Comparison of ENCODE assay signal across 25 mouse cellular contexts in genomic region chr13:59880055-59880454, GRCm38 (mm10). TPM values are rescaled to one million over a fixed set of nuclear protein-coding genes. Genes with fewer than 3 reads are reported as not detected.
DNase-seq lines count a peak whose midpoint lies in the region; ATAC-seq and TF ChIP-seq lines count a peak whose summit lies in the region.
"Had no signal": no experiment of that assay in that cellular context is flagged by ENCODE, and none has a peak within 500 bp of the region (broad histone marks: within the 10 kb centered on the region; RNA-seq: fewer than 3 reads in every experiment).

No protein-coding gene starts in this region.

- no peak for TF ChIP-seq POLR2A in brain, embryonic 14.5 days (IDR thresholded peaks at IDR 0.05; ENCODE audit: borderline replicate concordance, extremely low read depth, insufficient read depth, insufficient read length, poor library complexity, severe bottlenecking)

- 73% methylated on average over 3 of the region's 3 CpGs for WGBS in hindbrain, embryonic 14.5 days
- 63% methylated on average over 3 of the region's 3 CpGs for WGBS in hindbrain, embryonic 16.5 days
- 66% methylated on average over 3 of the region's 3 CpGs for WGBS in kidney, embryonic 16.5 days
- 76% methylated on average over 3 of the region's 3 CpGs for WGBS in kidney, embryonic 15.5 days
- WGBS in limb, embryonic 13.5 days = 29% methylated on average over 3 of the region's 3 CpGs
- 81% methylated on average over 3 of the region's 3 CpGs for WGBS in intestine, embryonic 16.5 days

- no peak overlapping the region for H3K9ac ChIP-seq in hindbrain, embryonic 14.5 days
- no peak overlapping the region for H3K9ac ChIP-seq in hindbrain, embryonic 16.5 days (ENCODE audit: low read depth, low read length)
- H3K9ac ChIP-seq in kidney, embryonic 16.5 days (replicated peaks; ENCODE audit: low read length) = no peak overlapping the region
- H3K9ac ChIP-seq in kidney, embryonic 15.5 days = no peak overlapping the region
- no peak overlapping the region for H3K9ac ChIP-seq in limb, embryonic 13.5 days
- H3K9ac ChIP-seq in intestine, embryonic 16.5 days (ENCODE audit: low read depth, low read length) = no peak overlapping the region
- H3K9ac ChIP-seq: forebrain, postnatal 0 days; heart, embryonic 13.5 days; liver, postnatal 0 days; stomach, embryonic 15.5 days had no signal

- H3K36me3 ChIP-seq in hindbrain, embryonic 14.5 days (replicated peaks; ENCODE audit: control insufficient read depth, insufficient read depth) = no peaks in the 10 kb centered on the region
- no peaks in the 10 kb centered on the region for H3K36me3 ChIP-seq in hindbrain, embryonic 16.5 days (ENCODE audit: control insufficient read depth, insufficient read depth, low read length)
- H3K36me3 ChIP-seq in kidney, embryonic 16.5 days (ENCODE audit: insufficient read depth, low read length) = no peaks in the 10 kb centered on the region
- no peaks in the 10 kb centered on the region for H3K36me3 ChIP-seq in kidney, embryonic 15.5 days
- no peaks in the 10 kb centered on the region for H3K36me3 ChIP-seq in limb, embryonic 13.5 days
- H3K36me3 ChIP-seq in intestine, embryonic 16.5 days (ENCODE audit: control insufficient read depth, insufficient read depth, low read length) = no peaks in the 10 kb centered on the region
- H3K36me3 ChIP-seq: heart, embryonic 13.5 days; stomach, embryonic 15.5 days had no signal

- H3K4me3 ChIP-seq in hindbrain, embryonic 14.5 days (replicated peaks; ENCODE audit: low read length) = no peak overlapping the region
- no peak overlapping the region for H3K4me3 ChIP-seq in hindbrain, embryonic 16.5 days (ENCODE audit: low read length)
- no peak overlapping the region for H3K4me3 ChIP-seq in kidney, embryonic 16.5 days (ENCODE audit: low read length)
- H3K4me3 ChIP-seq in kidney, embryonic 15.5 days (replicated peaks) = no peak overlapping the region
- no peak overlapping the region for H3K4me3 ChIP-seq in limb, embryonic 13.5 days
- H3K4me3 ChIP-seq in intestine, embryonic 16.5 days (ENCODE audit: low read length) = no peak overlapping the region
- H3K4me3 ChIP-seq: heart, adult 2 months; heart, embryonic 13.5 days; stomach, embryonic 15.5 days had no signal

- no peak overlapping the region for H3K27ac ChIP-seq in hindbrain, embryonic 14.5 days
- no peak overlapping the region for H3K27ac ChIP-seq in hindbrain, embryonic 16.5 days (ENCODE audit: low read depth, low read length)
- peak overlapping the region; percentile 48; the same call in 1 of the 2 replicates for H3K27ac ChIP-seq in kidney, embryonic 16.5 days (ENCODE audit: low read length)
- no peak overlapping the region for H3K27ac ChIP-seq in kidney, embryonic 15.5 days
- peak overlapping the region; percentile 88 for H3K27ac ChIP-seq in limb, embryonic 13.5 days
- no peak overlapping the region for H3K27ac ChIP-seq in intestine, embryonic 16.5 days (ENCODE audit: low read length)
- H3K27ac ChIP-seq: heart, adult 2 months; heart, embryonic 13.5 days; stomach, embryonic 15.5 days had no signal

- no peak overlapping the region for H3K4me2 ChIP-seq in hindbrain, embryonic 14.5 days (replicated peaks)
- no peak overlapping the region for H3K4me2 ChIP-seq in hindbrain, embryonic 16.5 days (ENCODE audit: low read length)
- no peak overlapping the region for H3K4me2 ChIP-seq in kidney, embryonic 16.5 days (replicated peaks; ENCODE audit: low read depth, low read length)
- H3K4me2 ChIP-seq in kidney, embryonic 15.5 days = no peak overlapping the region
- peak overlapping the region; percentile 21; the same call in 1 of the 2 replicates for H3K4me2 ChIP-seq in limb, embryonic 13.5 days (replicated peaks)
- no peak overlapping the region for H3K4me2 ChIP-seq in intestine, embryonic 16.5 days (ENCODE audit: low read depth, low read length)
- H3K4me2 ChIP-seq: heart, embryonic 13.5 days; liver, embryonic 11.5 days; stomach, embryonic 15.5 days had no signal

- ATAC-seq in hindbrain, embryonic 14.5 days (ENCODE audit: low FRiP score) = no peak
- ATAC-seq in hindbrain, embryonic 16.5 days = no peak
- ATAC-seq in kidney, embryonic 16.5 days (ENCODE audit: low FRiP score, low TSS enrichment) = no peak
- no peak for ATAC-seq in kidney, embryonic 15.5 days (replicated peaks; ENCODE audit: low FRiP score)
- ATAC-seq in limb, embryonic 13.5 days (ENCODE audit: low FRiP score, low read depth) = peak; percentile 79
- ATAC-seq in intestine, embryonic 16.5 days = no peak
- ATAC-seq: CD4-positive, CD25-positive, alpha-beta regulatory T cell, adult 4 months; forebrain, postnatal 0 days; liver, postnatal 0 days; Patski had no signal

- H3K27me3 ChIP-seq in hindbrain, embryonic 14.5 days (ENCODE audit: control insufficient read depth, insufficient read depth, low read length) = no peaks in the 10 kb centered on the region
- no peaks in the 10 kb centered on the region for H3K27me3 ChIP-seq in hindbrain, embryonic 16.5 days (replicated peaks; ENCODE audit: control insufficient read depth, insufficient read depth, low read length)
- H3K27me3 ChIP-seq in kidney, embryonic 16.5 days (ENCODE audit: insufficient read depth, low read length) = no peaks in the 10 kb centered on the region
- H3K27me3 ChIP-seq in kidney, embryonic 15.5 days = no peaks in the 10 kb centered on the region
- H3K27me3 ChIP-seq in limb, embryonic 13.5 days = no peaks in the 10 kb centered on the region
- H3K27me3 ChIP-seq in intestine, embryonic 16.5 days (replicated peaks; ENCODE audit: control insufficient read depth, insufficient read depth, low read length) = no peaks in the 10 kb centered on the region
- H3K27me3 ChIP-seq: heart, embryonic 13.5 days; Patski; stomach, embryonic 15.5 days had no signal

- DNase-seq in hindbrain, embryonic 14.5 days (ENCODE audit: low spot score) = peak; percentile 25
- peak; percentile 48 for DNase-seq in brain, embryonic 14.5 days (ENCODE audit: low read depth)
- DNase-seq in lung, adult 18-20 months = no peak
- DNase-seq: adrenal gland, postnatal 36 days; cerebellum, adult 11-12 months; cerebellum, postnatal 10 days; forebrain, postnatal 0 days; gastrocnemius, postnatal 25 days; heart, adult 2 months; heart, postnatal 14 days; layer of hippocampus, adult 9-11 months; liver, postnatal 0 days; lung, postnatal 10 days; thymus, adult 18-20 months; thymus, postnatal 36 days had no signal

- H3K9me3 ChIP-seq in hindbrain, embryonic 14.5 days (ENCODE audit: control insufficient read depth, low read length) = no peaks in the 10 kb centered on the region
- H3K9me3 ChIP-seq in hindbrain, embryonic 16.5 days (ENCODE audit: control insufficient read depth, low read length) = no peaks in the 10 kb centered on the region
- no peaks in the 10 kb centered on the region for H3K9me3 ChIP-seq in kidney, embryonic 16.5 days (ENCODE audit: low read length)
- no peaks in the 10 kb centered on the region for H3K9me3 ChIP-seq in kidney, embryonic 15.5 days (replicated peaks)
- no peaks in the 10 kb centered on the region for H3K9me3 ChIP-seq in limb, embryonic 13.5 days
- H3K9me3 ChIP-seq in intestine, embryonic 16.5 days (ENCODE audit: control insufficient read depth, low read length) = no peaks in the 10 kb centered on the region
- H3K9me3 ChIP-seq: heart, embryonic 13.5 days; stomach, embryonic 15.5 days had no signal

- 0 out of 2 replicates have a peak, but pooled peaks cover 3% of the 10 kb centered on the region for H3K4me1 ChIP-seq in hindbrain, embryonic 14.5 days (replicated peaks; ENCODE audit: control insufficient read depth, insufficient read depth, low read length)
- H3K4me1 ChIP-seq in hindbrain, embryonic 16.5 days (ENCODE audit: control insufficient read depth, insufficient read depth, low read depth, low read length) = no peaks in the 10 kb centered on the region; the same call in 1 of the 2 replicates
- H3K4me1 ChIP-seq in kidney, embryonic 16.5 days (ENCODE audit: insufficient read depth, low read length) = peaks cover 19% of the 10 kb centered on the region
- peaks cover 17% of the 10 kb centered on the region for H3K4me1 ChIP-seq in kidney, embryonic 15.5 days
- H3K4me1 ChIP-seq in limb, embryonic 13.5 days = peaks cover 58% of the 10 kb centered on the region
- H3K4me1 ChIP-seq in intestine, embryonic 16.5 days (ENCODE audit: control insufficient read depth, insufficient read depth, low read length) = peaks cover 6% of the 10 kb centered on the region; the same call in 1 of the 2 replicates
- H3K4me1 ChIP-seq: heart, embryonic 13.5 days had no signal

- no peak for TF ChIP-seq CTCF in brain, embryonic 14.5 days (IDR thresholded peaks at IDR 0.05; ENCODE audit: borderline replicate concordance, extremely low read depth, insufficient read depth, insufficient read length)

RNA-seq across cellular contexts. Expression of gene Tut7, which starts 57.1 kb away (rescaled TPM):
- polyA plus RNA-seq in hindbrain, embryonic 14.5 days (2014; fragmentation: Nextera tagmentation; extraction: Ambion mirVana) = 42.8 and 43.1 TPM in 2 replicates
- polyA plus RNA-seq in hindbrain, embryonic 16.5 days (2015; fragmentation: Nextera tagmentation; extraction: Ambion mirVana) = 35.9 and 42.3 TPM in 2 replicates
- 43.0 and 47.2 TPM in 2 replicates for polyA plus RNA-seq in kidney, embryonic 16.5 days (2015; fragmentation: Nextera tagmentation; extraction: Ambion mirVana)
- 48.1 and 48.9 TPM in 2 replicates for polyA plus RNA-seq in kidney, embryonic 15.5 days (2015; fragmentation: Nextera tagmentation; extraction: Ambion mirVana)
- 33.1 and 40.2 TPM in 2 replicates for polyA plus RNA-seq in brain, embryonic 14.5 days (2012; rRNA removed)
- 56.4 and 57.4 TPM in 2 replicates for polyA plus RNA-seq in limb, embryonic 13.5 days (2015; fragmentation: Nextera tagmentation; extraction: Ambion mirVana)
- 36.1 and 38.7 TPM in 2 replicates for polyA plus RNA-seq in intestine, embryonic 16.5 days (2015; fragmentation: Nextera tagmentation; extraction: Ambion mirVana)

Comparison
In these comparisons a context has a peak if more than half of its experiments do, and no peak if none do; other contexts are left out.
1. H3K27ac ChIP-seq: peak in kidney, embryonic 16.5 days (single experiment) and limb, embryonic 13.5 days (single experiment); none in hindbrain, embryonic 14.5 days (single experiment), hindbrain, embryonic 16.5 days (single experiment), kidney, embryonic 15.5 days (single experiment) and intestine, embryonic 16.5 days (single experiment).
2. DNase-seq: peak in hindbrain, embryonic 14.5 days (single experiment) and brain, embryonic 14.5 days (single experiment); none in lung, adult 18-20 months (0 of 2).